Mouse (Mus musculus): ENCODE measurements at regions not wholly inside any gene's neighbourhood (a gene's known extent, or its start where the extent isn't known, plus 50 kb on each side); places are given as distances from the start of the nearest gene placed in this dataset.

DNA sequence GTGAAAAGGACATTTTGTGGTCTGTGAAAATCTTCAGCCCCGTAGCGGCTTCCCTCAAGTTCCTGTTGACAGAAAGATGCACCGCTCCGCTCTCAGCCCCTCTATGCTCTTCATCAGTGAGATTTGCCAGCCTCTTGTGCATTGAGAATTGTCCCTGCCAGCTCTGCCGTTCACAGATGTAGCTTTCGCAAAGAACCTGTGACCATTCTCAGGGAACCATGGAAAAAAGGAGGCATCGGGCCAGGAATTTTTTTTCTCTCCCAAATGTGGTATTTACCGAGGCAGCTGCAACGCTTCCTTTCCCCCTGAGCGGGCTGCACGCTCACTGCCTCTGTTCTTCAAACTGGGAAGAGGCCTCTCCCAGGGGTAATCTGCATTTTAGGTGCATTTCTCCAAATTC is 184.4 kb downstream of the Pdgfra start:
- no peak for ATAC-seq (replicated peaks; ENCODE audit: low FRiP score, poor library complexity, severe bottlenecking)

DNA sequence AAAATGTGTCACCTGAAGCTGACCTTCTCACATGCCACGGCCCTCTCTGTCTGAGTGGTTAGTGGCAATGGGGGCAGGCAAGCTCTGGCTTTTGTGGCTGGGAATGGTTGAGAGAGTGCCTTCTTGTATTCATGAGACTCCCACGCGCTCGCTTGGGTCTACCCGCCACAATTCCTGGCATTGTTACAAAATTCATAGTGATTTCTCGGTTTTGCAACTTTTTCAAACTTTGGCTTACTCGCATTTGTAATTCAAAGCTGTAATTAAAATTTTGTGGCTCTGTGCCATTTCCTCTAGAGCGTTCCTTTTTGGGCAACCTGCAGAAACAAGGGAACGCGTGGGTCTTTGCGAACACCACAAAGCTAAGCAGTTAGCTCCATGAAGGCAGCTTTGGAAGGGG is 186.3 kb downstream of the Pdgfra start:
- ATAC-seq (replicated peaks; ENCODE audit: low FRiP score, poor library complexity, severe bottlenecking), result no peak

GRCm38 (mm10) chr5:75342599-75342998 is 190.5 kb downstream of the Pdgfra start:
- no peak for ATAC-seq (replicated peaks; ENCODE audit: low FRiP score, poor library complexity, severe bottlenecking)

- no peak for ATAC-seq (replicated peaks; ENCODE audit: low FRiP score, poor library complexity, severe bottlenecking)
These were observed 195.0 kb downstream of the Pdgfra start for GRCm38 (mm10) chr5:75346836-75347773.

DNA sequence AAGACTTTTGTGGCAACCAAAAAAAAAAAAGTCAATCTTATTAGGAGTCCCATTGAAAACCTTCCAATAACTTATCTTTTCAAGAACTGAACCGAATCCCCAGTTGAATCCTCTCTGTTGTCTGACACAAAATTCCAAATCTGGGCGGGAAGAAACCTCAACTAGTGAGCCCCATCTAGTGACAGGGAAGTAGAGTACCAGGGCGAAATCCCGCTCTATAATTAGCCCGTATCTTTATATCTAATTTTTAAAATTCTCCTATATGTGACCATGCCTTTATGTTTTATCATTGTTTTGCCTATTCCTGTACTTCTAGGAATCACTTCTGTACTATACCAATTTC is 195.7 kb downstream of the Pdgfra start:
- no peak for ATAC-seq (replicated peaks; ENCODE audit: low FRiP score, poor library complexity, severe bottlenecking)

DNA sequence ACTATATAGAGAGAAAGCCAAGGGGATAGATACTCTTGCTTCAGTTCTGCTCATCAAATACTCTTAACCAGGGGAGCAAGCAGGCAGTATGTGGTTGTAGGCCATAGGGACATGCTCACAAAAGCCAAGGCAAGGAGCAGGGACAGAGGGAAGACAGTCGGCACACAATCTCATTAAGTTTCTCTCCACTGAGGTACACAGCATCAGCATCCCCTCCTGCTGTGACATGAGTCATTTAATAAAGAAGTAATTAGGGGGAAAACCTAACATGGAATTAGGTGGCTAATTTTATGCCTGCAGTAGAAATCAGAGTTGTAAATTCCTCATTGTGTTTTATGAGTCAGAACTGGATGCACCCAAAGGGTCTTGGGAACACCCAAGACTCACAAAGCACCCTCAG is 203.2 kb downstream of the Pdgfra start:
- no peak for ATAC-seq (replicated peaks; ENCODE audit: low FRiP score, poor library complexity, severe bottlenecking)

GRCm38 (mm10) chr5:75358869-75359268 is 206.8 kb downstream of the Pdgfra start:
- ATAC-seq (replicated peaks; ENCODE audit: low FRiP score, poor library complexity, severe bottlenecking), result no peak

- no peak for ATAC-seq (replicated peaks; ENCODE audit: low FRiP score, poor library complexity, severe bottlenecking)
These were observed 210.9 kb upstream of the Kit start for GRCm38 (mm10) chr5:75363832-75364231.

GRCm38 (mm10) chr5:75367282-75367681 is 207.4 kb upstream of the Kit start:
- ATAC-seq (replicated peaks; ENCODE audit: low FRiP score, poor library complexity, severe bottlenecking), result no peak

- ATAC-seq (replicated peaks; ENCODE audit: low FRiP score, poor library complexity, severe bottlenecking), result no peak
These were observed 206.0 kb upstream of the Kit start for GRCm38 (mm10) chr5:75368691-75369090.

GRCm38 (mm10) chr5:75372849-75373248 is 201.9 kb upstream of the Kit start:
- no peak for ATAC-seq (replicated peaks; ENCODE audit: low FRiP score, poor library complexity, severe bottlenecking)

GRCm38 (mm10) chr5:75377311-75378300 is 197.1 kb upstream of the Kit start:
- 0 out of 2 replicates have a peak, but pooled peaks have one; percentile 34 for ATAC-seq (replicated peaks; ENCODE audit: low FRiP score, poor library complexity, severe bottlenecking)

DNA sequence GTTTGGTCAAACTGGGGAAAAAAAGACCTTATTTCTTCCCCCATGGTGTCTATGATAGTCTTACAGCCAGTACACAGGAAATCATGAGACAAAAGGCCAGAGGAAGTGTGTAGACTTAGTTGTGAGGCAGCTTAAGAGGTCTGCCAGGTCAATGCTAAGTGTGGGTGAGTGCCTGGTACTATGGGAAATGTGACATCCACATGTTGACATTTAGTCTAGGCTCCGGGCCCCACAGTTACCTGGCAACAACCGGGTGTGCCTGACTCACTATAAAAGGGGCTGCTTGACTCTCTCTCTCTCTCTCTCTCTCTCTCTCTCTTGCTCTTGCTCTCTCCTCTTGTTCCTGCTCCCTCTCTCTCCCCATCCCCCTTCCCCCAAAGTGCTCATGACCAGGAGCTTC is 196.1 kb upstream of the Kit start:
- ATAC-seq (replicated peaks; ENCODE audit: low FRiP score, poor library complexity, severe bottlenecking), result no peak

DNA sequence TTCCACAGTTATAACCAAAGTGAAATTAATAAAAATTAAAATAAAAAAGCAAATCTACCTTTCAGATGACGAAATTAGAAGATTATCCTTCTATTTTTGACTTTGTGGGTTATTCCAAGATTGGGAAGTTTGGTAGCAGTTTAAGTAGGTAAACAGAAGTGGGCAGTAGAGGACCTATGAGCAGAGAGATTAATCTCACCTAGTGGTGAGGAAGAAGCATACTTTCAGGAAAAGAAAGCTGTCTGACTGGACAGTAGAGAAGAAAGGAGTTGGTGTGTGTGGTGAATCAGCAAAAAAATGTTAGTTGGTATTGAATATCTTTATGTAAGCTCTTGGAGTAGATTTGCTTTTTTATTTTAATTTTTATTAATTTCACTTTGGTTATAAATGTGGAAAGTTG is 194.4 kb upstream of the Kit start:
- no peak for ATAC-seq (replicated peaks; ENCODE audit: low FRiP score, poor library complexity, severe bottlenecking)

- ATAC-seq (replicated peaks; ENCODE audit: low FRiP score, poor library complexity, severe bottlenecking), result no peak
These were observed 192.6 kb upstream of the Kit start for GRCm38 (mm10) chr5:75382138-75382537.

DNA sequence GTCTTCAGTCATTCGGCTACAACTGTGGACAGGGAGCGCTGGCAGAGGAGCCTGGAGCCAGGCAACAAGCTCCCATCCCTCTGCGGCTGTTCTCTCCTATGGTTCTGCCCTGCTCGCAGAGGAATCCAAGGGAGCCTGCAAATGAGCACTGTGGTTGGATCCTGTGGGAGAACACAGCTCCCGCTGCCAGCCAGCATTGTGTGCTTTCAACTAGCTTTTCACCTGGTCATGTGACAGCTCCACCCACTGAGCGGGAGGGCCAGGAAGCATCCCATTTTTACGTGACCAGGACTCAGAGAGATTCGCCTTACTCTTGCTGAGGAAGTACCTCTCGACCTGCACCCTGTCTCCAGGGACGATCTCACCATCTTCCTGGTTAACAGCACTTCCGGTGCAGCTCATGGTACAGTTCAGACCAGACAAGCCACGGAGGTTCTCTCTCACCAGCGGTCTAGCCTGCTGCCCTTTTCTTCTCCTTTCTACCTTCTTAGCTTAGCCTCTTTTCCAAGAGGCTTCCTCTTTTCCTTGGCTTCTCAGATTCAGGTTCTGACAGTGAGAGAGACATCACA is 186.7 kb upstream of the Kit start:
- 0 out of 2 replicates have a peak, but pooled peaks have one; percentile 25 for ATAC-seq (replicated peaks; ENCODE audit: low FRiP score, poor library complexity, severe bottlenecking)

GRCm38 (mm10) chr5:75388699-75389260 is 185.9 kb upstream of the Kit start:
- ATAC-seq (replicated peaks; ENCODE audit: low FRiP score, poor library complexity, severe bottlenecking), result no peak

DNA sequence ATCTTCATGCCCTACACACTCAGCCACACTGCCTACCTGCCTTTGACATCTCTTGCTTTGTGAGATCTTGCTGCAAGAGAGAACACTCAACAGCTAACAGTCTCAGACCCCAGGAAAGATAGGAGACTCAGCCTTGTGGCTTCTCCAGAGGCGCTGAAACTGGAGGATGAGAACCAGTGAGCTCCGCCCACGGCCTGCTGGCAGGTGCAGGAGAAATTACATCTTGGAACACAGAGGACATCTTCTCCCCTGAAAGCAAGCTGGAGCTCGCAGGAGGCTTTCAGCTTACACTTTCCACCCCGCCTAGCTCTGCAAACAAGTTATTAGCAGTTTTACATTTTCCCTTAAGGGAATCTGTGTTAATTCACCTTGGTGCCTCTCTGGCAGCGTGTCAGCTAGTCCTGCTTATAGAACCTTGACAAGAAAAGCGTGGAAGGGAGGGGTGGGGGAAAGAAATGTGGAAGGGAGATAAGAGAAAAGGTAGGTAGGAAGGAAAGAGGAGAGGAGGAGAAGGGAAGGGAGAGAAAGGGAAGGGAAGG is 185.2 kb upstream of the Kit start:
- no peak for ATAC-seq (replicated peaks; ENCODE audit: low FRiP score, poor library complexity, severe bottlenecking)

DNA sequence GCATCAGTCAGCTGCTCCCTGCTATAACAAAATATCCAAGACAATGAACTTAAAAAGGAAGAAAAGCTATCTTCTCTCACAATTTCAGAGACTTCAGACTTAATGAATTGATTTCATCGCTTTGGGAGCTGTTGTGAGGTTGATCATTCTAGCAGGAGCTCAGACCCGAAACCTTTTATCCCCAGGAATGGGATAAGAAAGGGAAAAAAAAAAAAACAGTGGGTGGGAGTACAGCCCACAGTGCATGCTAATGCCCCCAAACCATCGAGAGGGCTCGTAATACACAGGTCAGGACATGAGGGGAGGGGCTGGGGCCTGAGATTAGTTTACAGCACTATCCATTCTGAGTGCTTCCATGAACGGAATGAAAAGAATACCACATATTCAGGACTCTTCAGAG is 175.9 kb upstream of the Kit start:
- ATAC-seq (replicated peaks; ENCODE audit: low FRiP score, poor library complexity, severe bottlenecking), result no peak

DNA sequence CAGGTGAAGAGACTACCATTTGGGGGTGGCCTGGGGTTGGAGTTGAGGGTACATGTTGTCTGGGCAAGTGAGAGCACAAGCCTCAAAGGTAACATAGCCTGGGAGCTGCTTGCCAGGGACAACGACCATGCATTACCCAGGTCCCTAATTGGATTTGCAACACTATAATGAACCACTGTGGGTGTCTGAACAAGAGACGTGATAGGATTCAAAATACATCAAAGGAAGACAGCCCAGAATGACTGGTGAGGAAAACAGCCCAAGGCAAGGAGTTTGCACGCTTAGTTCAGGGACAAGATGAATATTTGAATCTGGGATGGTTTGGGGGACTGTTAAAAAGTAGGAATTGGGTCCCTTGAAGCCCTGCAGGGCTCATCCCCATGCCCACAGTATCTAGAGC is 173.0 kb upstream of the Kit start:
- no peak for ATAC-seq (replicated peaks; ENCODE audit: low FRiP score, poor library complexity, severe bottlenecking)
